Mouse (Mus musculus) ES-Bruce4 (cell line): ENCODE measurements around the gene Myo1h.

Experiments used
- CTCF ChIP-seq: IDR thresholded peaks from one replicate; pipeline ENCODE4 v1.8.1; 2011; ENCODE audit warnings: low read depth, low read length
- POLR2A ChIP-seq: IDR thresholded peaks from one replicate; pipeline ENCODE4 v1.8.1; 2011; ENCODE audit warnings: low read length; ENCODE audit not compliant: insufficient read depth

DNA sequence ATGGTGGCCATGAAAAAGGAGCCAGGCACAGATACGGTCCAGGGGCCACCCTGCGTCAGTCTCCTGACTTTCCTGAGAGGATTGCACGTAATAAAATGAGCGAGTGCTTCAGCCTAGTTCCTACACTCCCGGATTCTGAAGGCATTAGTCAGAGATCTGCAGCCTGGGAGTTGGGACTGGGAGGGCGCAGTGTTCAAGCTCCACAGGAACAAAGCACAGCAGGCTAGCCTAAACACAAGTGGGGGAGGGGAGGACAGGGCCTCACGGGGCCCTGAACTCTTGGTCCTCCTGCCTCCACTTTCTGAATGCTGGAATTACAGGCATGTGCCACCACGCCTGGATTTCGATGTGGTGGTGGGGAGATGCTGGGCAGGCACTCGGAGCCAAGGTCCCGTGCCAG, 83.6 kb downstream of the Myo1h start:
- TF ChIP-seq CTCF (no peak), POLR2A (no peak)
